Mouse (Mus musculus): ENCODE results near the gene Krt20.

Gene Krt20

GRCm38 (mm10) chr11:99437972-99438371 lies at the start of gene Krt20:
Krt20 (minus strand) TSS chr11:99438150.
- no peak for DNase-seq (ENCODE audit: low spot score)

- DNase-seq (ENCODE audit: low spot score), result no peak
Measured at GRCm38 (mm10) chr11:99474981-99475380, 37.0 kb upstream of the Krt20 start.

GRCm38 (mm10) chr11:99473433-99473832 lies 35.5 kb upstream of the Krt20 start:
- no peak for DNase-seq (ENCODE audit: low spot score)

DNA sequence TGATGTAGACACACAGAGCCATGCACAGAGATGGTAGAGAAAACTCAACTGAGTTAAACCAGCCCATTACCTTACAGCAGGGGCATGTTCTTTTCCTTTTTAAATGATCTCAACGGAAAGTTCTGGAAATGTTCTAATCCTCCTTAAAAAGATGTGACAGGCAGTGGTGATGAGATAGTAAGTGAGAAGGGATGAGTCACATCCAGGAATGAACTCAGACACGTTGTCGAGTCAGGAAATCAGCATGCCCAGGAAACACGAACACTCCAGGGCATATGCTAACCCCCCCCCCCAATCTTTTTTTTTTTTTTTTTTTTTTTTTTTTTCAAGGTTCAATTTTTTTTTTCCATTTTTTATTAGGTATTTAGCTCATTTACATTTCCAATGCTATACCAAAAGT lies 34.5 kb upstream of the Krt20 start:
- DNase-seq (ENCODE audit: low spot score), result no peak

DNA sequence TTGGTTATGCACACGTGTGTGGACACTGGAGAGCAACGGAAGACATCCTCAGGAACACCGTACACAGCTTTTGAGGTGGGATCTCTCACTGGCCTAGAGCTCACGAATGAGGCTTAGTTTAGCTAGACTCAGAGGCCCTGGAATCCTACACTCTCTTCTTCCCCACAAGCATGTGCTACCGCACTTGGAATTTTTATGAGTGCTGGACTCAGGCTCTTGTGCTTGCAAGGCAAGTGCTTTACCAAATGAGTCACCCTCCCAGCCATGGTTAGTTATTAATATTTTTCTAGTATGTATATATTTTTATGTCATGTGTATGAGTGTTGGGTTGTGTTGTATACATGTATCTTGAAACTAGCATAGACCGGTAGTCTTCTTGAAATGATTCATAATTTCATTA lies 34.0 kb upstream of the Krt20 start:
- DNase-seq (ENCODE audit: low spot score), result no peak

- DNase-seq (ENCODE audit: low spot score), result no peak
Measured at GRCm38 (mm10) chr11:99469228-99469627, 31.3 kb upstream of the Krt20 start.

DNA sequence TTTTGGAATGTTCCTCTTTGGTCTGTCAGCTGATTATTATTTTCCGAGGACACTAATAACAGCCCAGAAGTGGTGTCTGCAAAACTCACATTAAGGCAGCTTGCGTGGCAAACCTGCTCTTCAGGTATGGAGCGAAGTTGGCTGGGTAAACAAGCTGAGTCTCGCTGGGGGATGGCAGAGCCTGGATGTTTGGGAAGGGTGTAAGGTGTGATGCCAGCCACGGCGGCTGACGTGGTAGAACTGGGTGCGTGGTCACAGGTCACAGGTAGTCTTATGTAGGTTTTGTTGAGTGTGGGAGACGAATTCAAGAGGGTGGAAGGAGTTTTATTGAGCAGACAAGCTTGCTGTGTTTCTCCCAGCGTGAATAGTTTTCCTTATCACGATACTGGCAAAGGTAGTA lies 30.6 kb upstream of the Krt20 start:
- no peak for DNase-seq (ENCODE audit: low spot score)

DNA sequence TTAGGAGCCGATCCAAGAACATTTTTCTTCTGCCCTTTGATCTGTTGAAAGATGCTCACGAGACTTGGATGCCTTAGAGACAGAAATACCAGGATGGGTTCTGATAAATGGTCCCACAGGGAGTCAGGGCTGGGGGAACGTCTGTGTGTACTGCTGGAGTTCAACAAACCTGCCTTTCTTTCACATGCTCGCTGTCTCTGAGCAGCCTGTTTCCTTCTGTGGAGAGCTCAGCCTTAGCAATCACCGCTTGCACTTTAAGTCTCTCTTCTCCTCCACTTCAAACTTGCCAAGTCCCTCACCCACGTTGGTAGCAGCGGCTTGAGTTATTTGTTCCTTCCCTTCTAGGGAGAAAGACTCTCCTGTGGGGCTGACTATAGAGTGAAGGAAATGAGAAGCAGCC lies 28.4 kb upstream of the Krt20 start:
- DNase-seq (ENCODE audit: low spot score), result no peak

DNA sequence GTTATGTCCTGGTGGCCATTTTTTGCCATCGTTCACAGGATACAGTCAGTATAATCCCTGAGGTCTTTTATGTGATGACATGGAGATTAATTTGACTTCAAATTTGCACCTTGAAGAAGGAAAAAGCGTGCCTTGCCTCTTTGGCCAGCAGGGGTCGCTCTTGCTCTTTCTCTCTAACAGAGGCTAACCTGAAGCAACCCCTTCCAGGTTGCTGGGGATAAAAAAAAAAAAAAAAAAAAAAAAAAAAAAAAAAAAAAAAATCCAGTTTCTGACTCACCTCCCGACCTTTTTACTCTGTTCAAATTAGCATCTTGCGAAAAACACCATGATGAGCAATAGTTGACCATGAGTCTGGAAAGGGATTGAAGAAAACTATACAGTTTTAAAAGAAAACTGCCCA lies 26.9 kb upstream of the Krt20 start:
- peak; percentile 71 for DNase-seq (ENCODE audit: low spot score)

GRCm38 (mm10) chr11:99463155-99463554 lies 25.2 kb upstream of the Krt20 start:
- no peak for DNase-seq (ENCODE audit: low spot score)

DNA sequence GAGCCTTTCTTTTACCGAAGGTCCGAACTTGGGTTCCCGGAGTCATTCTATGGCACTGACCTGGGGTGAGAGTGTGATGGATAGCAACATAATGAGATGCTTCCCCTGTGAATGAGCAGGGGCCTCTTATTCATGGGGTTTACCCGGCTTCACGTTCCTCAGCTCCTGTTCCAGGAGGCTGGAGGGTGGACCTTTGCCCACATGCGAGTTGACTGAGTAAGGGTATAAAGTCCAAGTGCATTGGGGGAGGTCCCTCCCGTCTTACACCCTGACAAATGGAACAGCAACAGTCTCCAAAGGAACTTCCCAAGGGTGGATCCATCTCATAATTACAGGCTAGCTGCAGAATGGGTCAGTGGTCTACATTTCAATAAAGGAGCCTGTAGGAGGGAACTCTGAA lies 23.8 kb upstream of the Krt20 start:
- DNase-seq (ENCODE audit: low spot score), result no peak

DNA sequence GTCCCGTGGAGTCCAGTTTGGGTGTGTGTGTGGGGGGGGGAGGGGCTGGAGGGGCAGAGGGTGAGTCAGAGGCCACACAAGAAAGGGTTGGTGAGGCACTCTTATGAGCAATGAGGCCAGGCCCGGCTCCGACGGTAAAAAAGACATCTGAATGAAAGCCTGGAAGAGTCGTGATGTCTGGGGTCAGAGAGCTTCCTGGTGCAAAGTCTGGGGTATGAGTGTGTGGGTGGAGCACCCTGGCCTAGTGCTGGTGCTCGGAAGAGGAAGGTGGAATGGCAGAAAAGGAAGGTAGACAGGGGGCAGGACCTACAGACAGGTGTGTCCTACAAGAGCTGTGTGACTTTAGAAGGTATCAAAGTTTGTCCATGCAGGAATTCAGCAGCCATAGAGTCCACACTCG lies 20.9 kb upstream of the Krt20 start:
- DNase-seq (ENCODE audit: low spot score), result no peak

DNA sequence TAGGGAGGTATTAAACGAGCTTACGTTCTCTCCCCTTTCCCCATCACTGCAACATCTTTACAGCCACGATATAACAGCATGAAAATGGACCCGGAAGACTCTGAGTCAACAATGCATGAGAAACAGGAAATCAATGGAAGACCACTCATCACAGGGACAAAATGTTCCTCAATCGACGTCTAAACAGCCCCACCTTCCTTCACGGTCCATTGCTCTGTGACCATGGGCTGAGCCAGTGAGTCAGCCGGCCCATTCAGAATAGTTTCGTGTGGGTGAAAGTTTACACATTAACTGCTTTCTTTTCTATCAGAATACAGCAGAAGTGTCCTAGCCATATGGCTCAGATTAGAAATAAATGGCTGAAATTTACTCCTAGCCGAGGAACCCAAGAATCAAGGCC lies 16.8 kb upstream of the Krt20 start:
- no peak for DNase-seq (ENCODE audit: low spot score)

DNA sequence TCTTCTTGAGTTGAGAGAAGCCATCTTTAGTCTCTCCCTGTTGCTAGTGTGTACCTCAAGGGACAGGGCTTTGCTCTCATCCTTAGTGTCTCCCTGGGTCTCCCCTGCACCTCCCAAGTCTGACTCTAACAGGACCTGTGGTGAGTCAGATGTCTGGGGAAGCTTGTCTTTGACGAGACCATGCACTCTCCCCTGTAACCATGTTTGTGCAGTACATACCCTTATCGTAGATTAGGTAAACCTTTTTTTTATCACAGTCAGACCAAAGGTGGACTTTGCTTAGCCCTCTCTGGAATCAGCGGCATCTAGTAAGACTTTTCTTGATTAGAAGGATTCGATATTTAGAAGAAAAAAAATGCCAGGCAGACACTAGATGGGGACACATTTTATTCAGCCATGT lies 16.1 kb upstream of the Krt20 start:
- no peak for DNase-seq (ENCODE audit: low spot score)

- no peak for DNase-seq (ENCODE audit: low spot score)
Measured at GRCm38 (mm10) chr11:99448769-99449168, 10.8 kb upstream of the Krt20 start.

- DNase-seq (ENCODE audit: low spot score), result no peak
Measured at GRCm38 (mm10) chr11:99441220-99441619, 3.3 kb upstream of the Krt20 start.

DNA sequence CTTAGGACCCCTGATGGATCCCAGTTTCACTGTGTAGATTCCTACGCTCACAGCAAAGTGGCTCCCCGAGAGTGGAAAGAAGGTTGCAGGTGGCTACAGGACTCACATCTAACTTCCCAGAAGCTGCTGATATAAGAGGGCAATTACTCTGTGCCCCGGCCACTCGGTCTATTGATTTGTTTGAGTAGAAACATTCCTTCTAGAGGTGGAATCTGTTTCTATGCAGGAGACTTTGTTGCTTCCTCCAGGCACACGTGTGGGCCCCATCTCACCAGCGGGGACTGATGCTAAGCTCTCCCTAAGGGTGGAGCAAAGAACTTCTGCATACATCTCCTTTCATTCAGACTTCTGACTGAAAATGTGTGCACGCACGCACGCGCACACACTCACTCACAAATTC lies 1.5 kb upstream of the Krt20 start:
- DNase-seq (ENCODE audit: low spot score), result no peak

GRCm38 (mm10) chr11:99436625-99437024 lies 1.3 kb downstream of the Krt20 start:
- no peak for DNase-seq (ENCODE audit: low spot score)

DNA sequence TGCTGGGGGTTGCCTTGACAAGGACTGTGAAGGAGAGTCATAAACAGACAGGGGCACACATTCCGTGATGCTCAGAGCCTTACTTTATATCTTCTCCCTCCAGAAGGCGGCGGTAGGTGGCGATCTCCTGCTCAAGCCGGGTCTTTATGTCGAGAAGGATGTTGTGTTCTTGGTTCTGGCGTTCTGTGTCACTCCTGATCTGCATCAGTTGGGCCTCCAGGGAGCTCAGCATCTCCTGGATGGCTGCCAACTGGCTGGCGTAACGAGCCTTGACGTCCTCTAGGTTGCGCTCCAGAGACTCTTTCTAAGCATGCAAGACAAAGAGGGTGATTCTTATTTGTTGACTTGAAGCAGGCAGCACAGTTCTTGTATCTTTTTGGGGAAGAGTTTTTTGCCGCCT lies 7.3 kb downstream of the Krt20 start:
- no peak for DNase-seq (ENCODE audit: low spot score)

GRCm38 (mm10) chr11:99422159-99422558 lies 15.8 kb downstream of the Krt20 start, which contains the start of gene Krt12:
Krt12 (minus strand) TSS chr11:99422259.
- no peak for DNase-seq (ENCODE audit: low spot score)

GRCm38 (mm10) chr11:99420586-99420985 lies 17.4 kb downstream of the Krt20 start:
- no peak for DNase-seq (ENCODE audit: low spot score)

- no peak for DNase-seq (ENCODE audit: low spot score)
Measured at GRCm38 (mm10) chr11:99417819-99418218, 20.1 kb downstream of the Krt20 start.

- no peak for DNase-seq (ENCODE audit: low spot score)
Measured at GRCm38 (mm10) chr11:99416902-99417301, 21.0 kb downstream of the Krt20 start.

GRCm38 (mm10) chr11:99414463-99415147 lies 23.3 kb downstream of the Krt20 start:
- no peak for DNase-seq (ENCODE audit: low spot score)

DNA sequence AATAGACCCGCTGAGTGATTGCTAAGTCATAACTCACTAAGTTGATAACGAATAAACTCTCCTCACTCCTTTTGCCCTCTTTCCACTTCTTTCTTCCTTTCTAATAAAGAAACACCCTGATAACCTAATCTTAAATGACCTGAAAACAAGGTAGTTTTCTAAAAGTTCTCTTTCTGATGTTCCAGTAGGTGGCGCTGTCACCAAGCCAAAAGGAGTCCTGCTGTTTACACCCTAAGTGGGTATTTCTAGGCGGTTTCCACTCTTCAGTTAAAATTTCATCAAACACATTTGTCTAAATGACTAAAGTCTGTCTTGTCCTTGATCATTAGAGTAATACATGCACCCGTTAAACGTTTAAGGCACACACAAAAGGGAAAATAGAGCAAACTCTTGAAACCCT lies 24.7 kb downstream of the Krt20 start:
- no peak for DNase-seq (ENCODE audit: low spot score)
